Mouse (Mus musculus): ENCODE results near the gene Olfr19. TPM values are rescaled to one million over a fixed set of nuclear protein-coding genes. Genes with fewer than 3 reads are reported as not detected.
"Not testable (repeated sequence)": the region's sequence is repeated elsewhere in the genome, so short reads cannot be mapped to it uniquely, and the experiment has no call there.

The Olfr19 gene
- polyA plus RNA-seq (2016; fragmentation: Nextera tagmentation; extraction: Ambion mirVana) = not detected in 2 replicates

DNA sequence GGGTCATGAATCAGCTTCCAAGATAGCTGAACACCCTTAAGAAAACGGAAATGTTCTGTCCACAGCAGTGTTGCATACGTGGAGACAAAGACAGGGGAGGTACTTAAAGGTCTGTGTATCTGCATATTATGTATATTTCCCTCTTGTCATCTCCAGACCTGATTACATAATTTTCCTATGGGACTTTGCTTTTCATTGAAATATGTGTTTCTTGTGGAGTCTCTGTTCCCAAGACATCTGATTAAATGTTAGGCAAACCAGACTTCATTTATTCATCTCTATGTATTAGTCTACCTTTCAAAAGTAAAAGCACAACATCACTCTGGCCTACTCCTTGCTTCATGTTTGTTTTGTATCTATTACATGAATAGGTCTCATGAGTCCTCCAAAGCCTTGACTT is at the start of gene Olfr19:
Gene Olfr19, minus strand, starts transcription at position 101 of the 400 bp plus-strand sequence.
- Histone ChIP-seq H3K4me3 (no peak within 1 kb of the TSS), H3K27ac (replicated peaks) (no peak within 1 kb of the TSS), H3K9me3 (no peaks in the 10 kb centered on the region), H3K4me1 (no peaks in the 10 kb centered on the region), H3K4me2 (replicated peaks) (no peak within 1 kb of the TSS), H3K36me3 (no peaks in the 10 kb centered on the region), H3K27me3 (no peaks in the 10 kb centered on the region), H3K9ac (replicated peaks) (no peak within 1 kb of the TSS)
- WGBS = 52% methylated on average over 2 of the region's 2 CpGs
- ATAC-seq (ENCODE audit: low FRiP score, low read depth) = no peak

DNA sequence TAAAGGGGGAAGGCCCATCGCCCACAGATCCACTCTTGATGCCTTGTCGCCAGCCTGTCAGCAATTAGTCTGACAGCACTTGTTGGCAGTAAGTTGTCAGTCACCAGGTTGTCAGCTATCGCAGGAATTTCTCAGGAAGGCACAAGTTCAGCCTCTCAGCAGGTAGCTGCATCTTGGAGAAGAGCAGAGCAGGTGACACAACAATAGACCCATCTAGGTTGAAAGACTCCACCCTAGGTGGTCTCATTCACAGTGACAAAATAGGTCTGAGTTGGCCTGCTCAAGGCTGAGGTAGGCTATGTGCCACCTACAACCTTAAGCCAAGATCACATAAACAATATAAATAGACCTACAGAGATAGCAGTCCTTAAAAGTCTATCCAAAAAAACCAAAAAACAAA is 8.8 kb upstream of the Olfr19 start:
- no peak for ATAC-seq (ENCODE audit: low FRiP score, low read depth)
- WGBS = 64% methylated on average over 3 of the region's 3 CpGs

DNA sequence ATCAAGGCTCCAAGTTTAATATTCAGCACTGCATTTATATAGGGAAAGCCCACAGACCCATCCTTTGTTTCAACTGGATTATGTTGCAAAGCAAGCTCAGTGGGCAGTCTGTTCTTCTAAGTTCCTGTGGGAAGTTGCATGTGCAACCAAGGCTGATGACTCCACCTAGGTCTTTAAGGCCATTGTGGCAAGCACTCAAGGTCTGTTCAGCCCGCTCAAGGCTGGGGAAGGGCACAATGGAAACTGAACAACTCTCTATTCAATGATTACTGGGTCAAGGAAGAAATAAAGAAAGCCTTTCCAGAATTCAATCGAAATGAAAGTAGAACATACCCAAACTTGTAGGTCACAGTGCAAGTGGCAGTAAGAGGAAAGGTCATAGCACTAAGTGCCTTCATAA is 7.8 kb upstream of the Olfr19 start:
- Histone ChIP-seq H3K27me3 (no peaks in the 10 kb centered on the region), H3K4me1 (no peaks in the 10 kb centered on the region), H3K9ac (replicated peaks) (no peak overlapping the region), H3K4me3 (no peak overlapping the region), H3K36me3 (no peaks in the 10 kb centered on the region), H3K27ac (replicated peaks) (no peak overlapping the region), H3K4me2 (replicated peaks) (no peak overlapping the region), H3K9me3 (no peaks in the 10 kb centered on the region)
- ATAC-seq (ENCODE audit: low FRiP score, low read depth) = no peak
- 82% methylated on average over 2 of the region's 2 CpGs for WGBS

More for the DNA sequence above, 8.8 kb upstream of the Olfr19 start:
- Histone ChIP-seq H3K36me3 (no peaks in the 10 kb centered on the region), H3K27ac (replicated peaks) (no peak overlapping the region), H3K4me2 (replicated peaks) (no peak overlapping the region), H3K9me3 (no peaks in the 10 kb centered on the region), H3K27me3 (no peaks in the 10 kb centered on the region), H3K4me3 (no peak overlapping the region), H3K4me1 (no peaks in the 10 kb centered on the region), H3K9ac (replicated peaks) (no peak overlapping the region)

DNA sequence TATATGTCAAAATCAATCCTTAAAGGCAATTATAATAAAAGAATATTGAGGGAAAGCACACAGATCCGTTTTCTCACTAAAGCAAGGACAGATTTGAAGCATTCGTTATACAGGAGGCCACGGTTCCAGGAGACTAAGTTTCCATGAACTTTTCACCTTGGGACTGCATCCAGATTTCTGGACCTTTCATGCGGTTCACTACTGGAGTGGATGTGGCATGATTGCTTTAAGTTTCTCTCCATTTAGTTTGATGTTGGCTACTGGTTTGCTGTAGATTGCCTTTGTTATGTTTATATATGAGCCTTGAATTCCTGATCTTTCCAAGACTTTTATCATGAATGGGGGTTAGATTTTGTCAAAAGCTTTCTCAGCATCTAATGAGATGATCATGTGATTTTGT is 11.2 kb downstream of the Olfr19 start:
- Histone ChIP-seq H3K27ac (replicated peaks) (no peak overlapping the region), H3K9ac (replicated peaks) (no peak overlapping the region), H3K9me3 (no peaks in the 10 kb centered on the region), H3K36me3 (no peaks in the 10 kb centered on the region), H3K4me1 (no peaks in the 10 kb centered on the region), H3K4me2 (replicated peaks) (no peak overlapping the region), H3K4me3 (no peak overlapping the region), H3K27me3 (no peaks in the 10 kb centered on the region)
- ATAC-seq (ENCODE audit: low FRiP score, low read depth) = no peak
- WGBS = 90% methylated on average over 4 of the region's 4 CpGs

DNA sequence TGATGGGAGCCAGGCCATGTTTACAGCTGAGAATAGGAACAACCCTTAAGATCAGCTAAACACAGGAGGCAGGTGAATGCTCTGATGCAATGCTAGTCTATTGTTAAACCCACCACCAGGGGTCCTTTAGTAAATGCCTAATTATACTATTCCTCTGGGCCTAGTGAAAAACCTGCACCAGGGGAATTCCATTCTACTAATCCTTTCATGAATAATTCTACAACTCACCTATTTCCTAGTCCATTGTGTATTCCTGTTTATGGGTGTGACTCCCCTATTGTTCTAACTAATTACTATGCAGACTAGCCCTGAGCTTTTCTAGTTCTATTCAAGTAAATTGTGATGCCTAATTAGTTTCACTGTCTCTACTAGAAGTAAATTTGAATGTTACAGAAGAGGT is 11.7 kb downstream of the Olfr19 start:
- not testable (repeated sequence) for H3K9me3 ChIP-seq; H3K36me3 ChIP-seq; H3K4me2 ChIP-seq (replicated peaks); H3K4me3 ChIP-seq; H3K9ac ChIP-seq (replicated peaks); H3K27ac ChIP-seq (replicated peaks); ATAC-seq (ENCODE audit: low FRiP score, low read depth); H3K27me3 ChIP-seq; H3K4me1 ChIP-seq

DNA sequence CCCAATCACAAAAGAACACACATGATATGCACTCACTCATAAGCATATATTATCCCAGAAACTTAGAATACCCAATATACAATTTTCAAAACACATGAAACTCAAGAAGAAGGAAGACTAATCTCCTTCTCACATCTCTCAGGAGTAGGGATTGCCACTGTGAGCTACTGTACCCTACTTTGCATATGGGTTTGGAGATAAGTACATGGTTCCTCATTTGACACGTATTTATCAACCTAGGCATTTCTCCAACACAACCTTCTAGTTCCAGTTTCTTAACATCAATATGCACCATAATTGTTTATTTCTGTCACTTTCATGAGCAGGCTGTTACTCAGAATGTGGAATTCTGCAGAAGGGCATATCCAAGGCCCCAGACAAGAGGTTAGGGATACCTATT is 31.1 kb downstream of the Olfr19 start:
- H3K4me2 ChIP-seq (replicated peaks) = no peak overlapping the region
- H3K4me1 ChIP-seq = no peaks in the 10 kb centered on the region
- no peak overlapping the region for H3K27ac ChIP-seq (replicated peaks)
- H3K36me3 ChIP-seq = no peaks in the 10 kb centered on the region
- no peaks in the 10 kb centered on the region for H3K27me3 ChIP-seq
- WGBS = 80% methylated on average over 1 of the region's 1 CpGs
- no peak overlapping the region for H3K9ac ChIP-seq (replicated peaks)
- no peak overlapping the region for H3K4me3 ChIP-seq
- no peak for ATAC-seq (ENCODE audit: low FRiP score, low read depth)
- no peaks in the 10 kb centered on the region for H3K9me3 ChIP-seq

DNA sequence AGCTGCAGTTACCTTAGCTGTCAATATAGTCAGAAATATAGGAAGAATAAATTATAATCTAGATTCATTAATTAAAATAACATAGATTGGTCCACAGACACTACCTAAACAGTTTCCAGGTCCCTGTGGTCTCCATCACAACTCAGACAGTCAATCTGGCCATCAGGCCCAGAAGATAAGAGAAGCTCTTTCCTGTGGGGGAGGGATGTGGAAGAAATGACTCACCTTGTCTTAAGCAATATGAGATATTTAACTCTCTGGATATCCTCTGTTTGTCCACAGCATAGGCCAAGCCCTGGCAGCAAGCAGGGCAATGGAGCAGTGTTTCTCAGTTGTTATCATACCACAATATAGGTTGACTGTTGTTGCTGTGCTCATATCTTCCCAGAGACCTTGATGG is 42.5 kb downstream of the Olfr19 start:
- peaks cover 9% of the 10 kb centered on the region; the same call in 1 of the 2 replicates for H3K9me3 ChIP-seq
- H3K4me2 ChIP-seq (replicated peaks) = no peak overlapping the region
- no peak overlapping the region for H3K9ac ChIP-seq (replicated peaks)
- no peaks in the 10 kb centered on the region for H3K4me1 ChIP-seq
- no peak overlapping the region for H3K27ac ChIP-seq (replicated peaks)
- H3K27me3 ChIP-seq = no peaks in the 10 kb centered on the region
- H3K4me3 ChIP-seq = no peak overlapping the region
- no peaks in the 10 kb centered on the region for H3K36me3 ChIP-seq
- ATAC-seq (ENCODE audit: low FRiP score, low read depth) = no peak

Other genes with a start within 250 kb of the Olfr19 start
- 26.9 and 27.6 TPM in 2 replicates for gene Fgd4, start 75.9 kb downstream of the Olfr19 start, polyA plus RNA-seq (2016; fragmentation: Nextera tagmentation; extraction: Ambion mirVana)
- 4.0 and 4.1 TPM in 2 replicates for gene Spag6l, start 153.1 kb upstream of the Olfr19 start, polyA plus RNA-seq (2016; fragmentation: Nextera tagmentation; extraction: Ambion mirVana)
- not detected in 2 replicates for gene Igll1, start 187.6 kb upstream of the Olfr19 start, polyA plus RNA-seq (2016; fragmentation: Nextera tagmentation; extraction: Ambion mirVana)
- 70.1 and 74.8 TPM in 2 replicates for gene Top3b, start 194.3 kb upstream of the Olfr19 start, polyA plus RNA-seq (2016; fragmentation: Nextera tagmentation; extraction: Ambion mirVana)
- gene Vpreb1, start 194.4 kb upstream of the Olfr19 start, polyA plus RNA-seq (2016; fragmentation: Nextera tagmentation; extraction: Ambion mirVana) = 0.79 and 1.6 TPM in 2 replicates
- gene Ppm1f, start 220.1 kb upstream of the Olfr19 start, polyA plus RNA-seq (2016; fragmentation: Nextera tagmentation; extraction: Ambion mirVana) = 33.3 and 33.9 TPM in 2 replicates